Mouse (Mus musculus): ENCODE results near the gene Sept11. TPM values are rescaled to one million over a fixed set of nuclear protein-coding genes. Genes with fewer than 3 reads are reported as not detected.

Sept11 gene
- polyA plus RNA-seq, 1 experiment, result 102 TPM

DNA sequence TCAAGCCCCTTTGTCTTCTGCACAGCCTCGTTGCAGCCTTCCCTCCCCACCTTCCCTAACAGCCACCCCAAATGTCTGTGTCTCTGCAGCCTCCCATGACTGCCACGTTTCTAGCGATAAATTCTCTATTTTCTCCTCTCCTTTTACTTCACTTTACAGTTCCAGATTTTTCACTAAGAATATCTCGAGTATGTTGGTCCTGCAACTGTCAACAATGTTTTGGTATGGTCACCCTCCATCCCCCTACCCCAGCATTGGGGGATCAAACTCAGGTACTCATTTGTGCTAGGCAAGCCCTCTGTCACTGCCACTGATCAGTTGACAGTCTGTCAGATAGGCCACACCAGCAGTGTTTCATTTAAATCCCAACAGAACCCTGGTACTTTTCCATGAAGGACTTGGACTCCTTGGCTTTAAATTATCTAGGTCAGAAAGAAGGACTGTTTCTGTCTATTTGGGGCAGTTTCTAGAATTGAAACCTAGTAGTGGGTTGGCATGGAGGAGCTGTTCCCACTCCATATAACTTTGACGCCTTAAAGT is 46.9 kb upstream of the Sept11 start:
- peaks cover 29% of the 10 kb centered on the region for H3K27me3 ChIP-seq (ENCODE audit: control insufficient read depth, insufficient read depth, insufficient read length)
- H3ac ChIP-seq (ENCODE audit: control insufficient read depth, insufficient read length, low read depth), result no peak overlapping the region
- no peaks in the 10 kb centered on the region for H3K79me3 ChIP-seq (ENCODE audit: low read depth)

GRCm38 (mm10) chr5:93048481-93049240 is 44.6 kb upstream of the Sept11 start:
- peaks cover 18% of the 10 kb centered on the region for H3K27me3 ChIP-seq (ENCODE audit: control insufficient read depth, insufficient read depth, insufficient read length)
- H3K4me3 ChIP-seq (ENCODE audit: insufficient read depth, poor library complexity, severe bottlenecking), result no peak overlapping the region
- H3ac ChIP-seq (ENCODE audit: control insufficient read depth, insufficient read length, low read depth), result no peak overlapping the region
- H3K36me3 ChIP-seq (ENCODE audit: control insufficient read depth, insufficient read depth), result no peaks in the 10 kb centered on the region
- H3K79me3 ChIP-seq (ENCODE audit: low read depth), result no peaks in the 10 kb centered on the region
- TF ChIP-seq MYOD1 (IDR thresholded peaks at IDR 0.05; ENCODE audit: control insufficient read depth, insufficient read length, low read depth), result no peak
- TF ChIP-seq CTCF (IDR thresholded peaks at IDR 0.05; ENCODE audit: control insufficient read depth, insufficient read depth, insufficient read length), result no peak
- TF ChIP-seq USF1 (IDR thresholded peaks at IDR 0.05; ENCODE audit: low read depth), result no peak
- TF ChIP-seq CEBPB (IDR thresholded peaks at IDR 0.05; ENCODE audit: low read depth), result no peak
- no peak for TF ChIP-seq FOSL1 (IDR thresholded peaks at IDR 0.05; ENCODE audit: insufficient read depth, low read length, poor library complexity, severe bottlenecking)
- TF ChIP-seq MYOG (IDR thresholded peaks at IDR 0.05; ENCODE audit: control insufficient read depth, extremely low read depth, insufficient read length), result no peak
- TF ChIP-seq MAX (IDR thresholded peaks at IDR 0.05), result no peak
- H3K79me2 ChIP-seq (ENCODE audit: control insufficient read depth, insufficient read depth), result no peaks in the 10 kb centered on the region

More for the DNA sequence above, 46.9 kb upstream of the Sept11 start:
- Histone ChIP-seq H3K79me2 (ENCODE audit: control insufficient read depth, insufficient read depth) (no peaks in the 10 kb centered on the region), H3K4me3 (ENCODE audit: insufficient read depth, poor library complexity, severe bottlenecking) (no peak overlapping the region), H3K36me3 (ENCODE audit: control insufficient read depth, insufficient read depth) (no peaks in the 10 kb centered on the region)
- TF ChIP-seq CEBPB (IDR thresholded peaks at IDR 0.05; ENCODE audit: low read depth) (no peak), MYOD1 (IDR thresholded peaks at IDR 0.05; ENCODE audit: control insufficient read depth, insufficient read length, low read depth) (no peak), USF1 (IDR thresholded peaks at IDR 0.05; ENCODE audit: low read depth) (no peak), FOSL1 (IDR thresholded peaks at IDR 0.05; ENCODE audit: insufficient read depth, low read length, poor library complexity, severe bottlenecking) (no peak), MYOG (IDR thresholded peaks at IDR 0.05; ENCODE audit: control insufficient read depth, extremely low read depth, insufficient read length) (no peak), MAX (IDR thresholded peaks at IDR 0.05) (no peak), CTCF (IDR thresholded peaks at IDR 0.05; ENCODE audit: control insufficient read depth, insufficient read depth, insufficient read length) (no peak)

GRCm38 (mm10) chr5:93049971-93050370 is 43.3 kb upstream of the Sept11 start:
- Histone ChIP-seq H3K79me2 (ENCODE audit: control insufficient read depth, insufficient read depth) (no peaks in the 10 kb centered on the region), H3K36me3 (ENCODE audit: control insufficient read depth, insufficient read depth) (no peaks in the 10 kb centered on the region), H3K79me3 (ENCODE audit: low read depth) (no peaks in the 10 kb centered on the region), H3ac (ENCODE audit: control insufficient read depth, insufficient read length, low read depth) (no peak overlapping the region), H3K4me3 (ENCODE audit: insufficient read depth, poor library complexity, severe bottlenecking) (no peak overlapping the region), H3K27me3 (ENCODE audit: control insufficient read depth, insufficient read depth, insufficient read length) (peaks cover 5% of the 10 kb centered on the region)
- TF ChIP-seq MYOD1 (IDR thresholded peaks at IDR 0.05; ENCODE audit: control insufficient read depth, insufficient read length, low read depth), result no peak
- TF ChIP-seq MYOG (IDR thresholded peaks at IDR 0.05; ENCODE audit: control insufficient read depth, extremely low read depth, insufficient read length), result no peak
- TF ChIP-seq CTCF (IDR thresholded peaks at IDR 0.05; ENCODE audit: control insufficient read depth, insufficient read depth, insufficient read length), result no peak
- TF ChIP-seq MAX (IDR thresholded peaks at IDR 0.05), result no peak
- TF ChIP-seq FOSL1 (IDR thresholded peaks at IDR 0.05; ENCODE audit: insufficient read depth, low read length, poor library complexity, severe bottlenecking), result no peak
- no peak for TF ChIP-seq USF1 (IDR thresholded peaks at IDR 0.05; ENCODE audit: low read depth)
- no peak for TF ChIP-seq CEBPB (IDR thresholded peaks at IDR 0.05; ENCODE audit: low read depth)

DNA sequence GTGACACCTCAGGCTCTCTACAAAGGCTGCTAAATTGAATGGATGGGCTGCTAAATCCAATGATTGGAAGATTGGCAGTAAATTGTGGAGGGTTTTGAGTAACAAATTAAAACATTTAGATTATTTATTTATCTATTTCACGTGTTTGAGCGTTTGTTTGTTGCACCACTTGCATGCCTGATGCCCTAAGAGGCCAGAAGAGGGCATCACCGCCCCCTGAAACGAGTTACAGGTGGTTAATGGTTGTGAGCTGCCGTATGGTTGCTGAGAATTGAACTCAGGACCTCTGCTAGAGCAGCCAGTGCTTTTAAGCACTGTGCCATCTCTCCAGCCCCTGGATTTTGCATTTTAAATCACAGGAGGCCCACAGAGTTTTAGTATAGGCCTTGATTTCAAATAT is 42.2 kb upstream of the Sept11 start:
- H3K36me3 ChIP-seq (ENCODE audit: control insufficient read depth, insufficient read depth), result no peaks in the 10 kb centered on the region
- no peak overlapping the region for H3K4me3 ChIP-seq (ENCODE audit: insufficient read depth, poor library complexity, severe bottlenecking)
- no peaks in the 10 kb centered on the region for H3K27me3 ChIP-seq (ENCODE audit: control insufficient read depth, insufficient read depth, insufficient read length)
- H3ac ChIP-seq (ENCODE audit: control insufficient read depth, insufficient read length, low read depth), result no peak overlapping the region
- TF ChIP-seq MYOD1 (IDR thresholded peaks at IDR 0.05; ENCODE audit: control insufficient read depth, insufficient read length, low read depth), result no peak
- TF ChIP-seq CEBPB (IDR thresholded peaks at IDR 0.05; ENCODE audit: low read depth), result no peak
- TF ChIP-seq FOSL1 (IDR thresholded peaks at IDR 0.05; ENCODE audit: insufficient read depth, low read length, poor library complexity, severe bottlenecking), result no peak
- no peak for TF ChIP-seq USF1 (IDR thresholded peaks at IDR 0.05; ENCODE audit: low read depth)
- TF ChIP-seq CTCF (IDR thresholded peaks at IDR 0.05; ENCODE audit: control insufficient read depth, insufficient read depth, insufficient read length), result no peak
- TF ChIP-seq MAX (IDR thresholded peaks at IDR 0.05), result no peak
- TF ChIP-seq MYOG (IDR thresholded peaks at IDR 0.05; ENCODE audit: control insufficient read depth, extremely low read depth, insufficient read length), result no peak
- H3K79me3 ChIP-seq (ENCODE audit: low read depth), result no peaks in the 10 kb centered on the region
- no peaks in the 10 kb centered on the region for H3K79me2 ChIP-seq (ENCODE audit: control insufficient read depth, insufficient read depth)

DNA sequence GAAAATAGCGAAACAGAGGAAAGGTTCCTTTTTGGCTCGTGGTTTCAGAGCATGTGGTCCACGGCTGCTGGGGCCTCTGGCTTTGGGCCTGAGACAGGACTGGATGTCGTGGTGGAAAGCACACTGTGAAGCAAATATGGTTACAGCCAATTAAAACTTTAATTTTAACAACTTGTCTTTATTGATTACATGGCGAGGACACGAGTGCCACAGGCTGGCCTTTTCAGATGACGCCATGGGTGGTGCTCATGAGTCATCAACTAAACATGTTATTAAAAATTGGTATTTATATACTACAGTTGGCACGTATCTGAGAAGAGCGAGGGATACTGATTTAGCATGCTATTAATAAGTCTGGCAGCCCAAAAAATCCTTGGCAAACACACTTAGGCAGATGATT is 41.3 kb upstream of the Sept11 start:
- Histone ChIP-seq H3K27me3 (ENCODE audit: control insufficient read depth, insufficient read depth, insufficient read length) (no peaks in the 10 kb centered on the region), H3ac (ENCODE audit: control insufficient read depth, insufficient read length, low read depth) (no peak overlapping the region), H3K4me3 (ENCODE audit: insufficient read depth, poor library complexity, severe bottlenecking) (no peak overlapping the region), H3K79me3 (ENCODE audit: low read depth) (no peaks in the 10 kb centered on the region), H3K79me2 (ENCODE audit: control insufficient read depth, insufficient read depth) (no peaks in the 10 kb centered on the region), H3K36me3 (ENCODE audit: control insufficient read depth, insufficient read depth) (no peaks in the 10 kb centered on the region)
- TF ChIP-seq FOSL1 (IDR thresholded peaks at IDR 0.05; ENCODE audit: insufficient read depth, low read length, poor library complexity, severe bottlenecking) (no peak), CEBPB (IDR thresholded peaks at IDR 0.05; ENCODE audit: low read depth) (no peak), CTCF (IDR thresholded peaks at IDR 0.05; ENCODE audit: control insufficient read depth, insufficient read depth, insufficient read length) (no peak), USF1 (IDR thresholded peaks at IDR 0.05; ENCODE audit: low read depth) (no peak), MYOD1 (IDR thresholded peaks at IDR 0.05; ENCODE audit: control insufficient read depth, insufficient read length, low read depth) (no peak), MYOG (IDR thresholded peaks at IDR 0.05; ENCODE audit: control insufficient read depth, extremely low read depth, insufficient read length) (no peak), MAX (IDR thresholded peaks at IDR 0.05) (no peak)
